Mouse (Mus musculus): ENCODE results near the gene Farp1. TPM values are rescaled to one million over a fixed set of nuclear protein-coding genes. Genes with fewer than 3 reads are reported as not detected.

Farp1 gene
- polyA plus RNA-seq, 1 experiment from 2014 or later: 36.8 TPM

GRCm38 (mm10) chr14:121149984-121150383 lies 115.0 kb downstream of the Farp1 start:
- Histone ChIP-seq H3K4me3 (ENCODE audit: low read depth, low read length) (no peak overlapping the region), H3K4me2 (no peak overlapping the region), H3K4me1 (ENCODE audit: insufficient read depth) (peaks cover 23% of the 10 kb centered on the region), H3K9me3 (ENCODE audit: low read depth, low read length) (no peaks in the 10 kb centered on the region), H3K27me3 (ENCODE audit: insufficient read depth, low read length) (no peaks in the 10 kb centered on the region), H3K36me3 (ENCODE audit: insufficient read depth) (no peaks in the 10 kb centered on the region), H3K9ac (no peak overlapping the region), H3K27ac (ENCODE audit: low read depth) (no peak overlapping the region)
- DNase-seq (no peak), ATAC-seq (ENCODE audit: insufficient read depth) (no peak)
- WGBS: 71% methylated on average over 5 of the region's 5 CpGs
- no peak for TF ChIP-seq CTCF (IDR thresholded peaks at IDR 0.05; ENCODE audit: low read depth)

- H3K27me3 ChIP-seq (ENCODE audit: insufficient read depth, low read length): no peaks in the 10 kb centered on the region
- no peaks in the 10 kb centered on the region for H3K9me3 ChIP-seq (ENCODE audit: low read depth, low read length)
- H3K4me1 ChIP-seq (ENCODE audit: insufficient read depth): peaks cover 12% of the 10 kb centered on the region
- H3K36me3 ChIP-seq (ENCODE audit: insufficient read depth): no peaks in the 10 kb centered on the region
- DNase-seq (no peak), ATAC-seq (ENCODE audit: insufficient read depth) (no peak)
- H3K4me2 ChIP-seq: no peak overlapping the region
- WGBS: 87% methylated on average over 10 of the region's 10 CpGs
- no peak overlapping the region for H3K27ac ChIP-seq (ENCODE audit: low read depth)
- H3K4me3 ChIP-seq (ENCODE audit: low read depth, low read length): no peak overlapping the region
- TF ChIP-seq CTCF (IDR thresholded peaks at IDR 0.05; ENCODE audit: low read depth): no peak
- no peak overlapping the region for H3K9ac ChIP-seq
Measured at GRCm38 (mm10) chr14:121151837-121152236, 116.8 kb downstream of the Farp1 start.

GRCm38 (mm10) chr14:121152771-121153170 lies 117.8 kb downstream of the Farp1 start:
- H3K4me1 ChIP-seq (ENCODE audit: insufficient read depth): peaks cover 6% of the 10 kb centered on the region
- H3K9me3 ChIP-seq (ENCODE audit: low read depth, low read length): no peaks in the 10 kb centered on the region
- H3K36me3 ChIP-seq (ENCODE audit: insufficient read depth): no peaks in the 10 kb centered on the region
- ATAC-seq (ENCODE audit: insufficient read depth) (no peak), DNase-seq (no peak)
- no peak overlapping the region for H3K4me3 ChIP-seq (ENCODE audit: low read depth, low read length)
- no peaks in the 10 kb centered on the region for H3K27me3 ChIP-seq (ENCODE audit: insufficient read depth, low read length)
- H3K27ac ChIP-seq (ENCODE audit: low read depth): no peak overlapping the region
- 70% methylated on average over 6 of the region's 6 CpGs for WGBS
- no peak overlapping the region for H3K4me2 ChIP-seq
- H3K9ac ChIP-seq: no peak overlapping the region
- no peak for TF ChIP-seq CTCF (IDR thresholded peaks at IDR 0.05; ENCODE audit: low read depth)

- no peak overlapping the region for H3K9ac ChIP-seq
- no peak for TF ChIP-seq CTCF (IDR thresholded peaks at IDR 0.05; ENCODE audit: low read depth)
- 71% methylated on average over 7 of the region's 7 CpGs for WGBS
- ATAC-seq (ENCODE audit: insufficient read depth) (no peak), DNase-seq (no peak)
- H3K27ac ChIP-seq (ENCODE audit: low read depth): no peak overlapping the region
- H3K9me3 ChIP-seq (ENCODE audit: low read depth, low read length): no peaks in the 10 kb centered on the region
- peaks cover 3% of the 10 kb centered on the region for H3K4me1 ChIP-seq (ENCODE audit: insufficient read depth)
- no peaks in the 10 kb centered on the region for H3K27me3 ChIP-seq (ENCODE audit: insufficient read depth, low read length)
- no peak overlapping the region for H3K4me3 ChIP-seq (ENCODE audit: low read depth, low read length)
- H3K4me2 ChIP-seq: no peak overlapping the region
- no peaks in the 10 kb centered on the region for H3K36me3 ChIP-seq (ENCODE audit: insufficient read depth)
Measured at GRCm38 (mm10) chr14:121153260-121153659, 118.3 kb downstream of the Farp1 start.

- Histone ChIP-seq H3K4me3 (ENCODE audit: low read depth, low read length) (no peak overlapping the region), H3K36me3 (ENCODE audit: insufficient read depth) (no peaks in the 10 kb centered on the region), H3K4me2 (no peak overlapping the region), H3K9ac (no peak overlapping the region), H3K27me3 (ENCODE audit: insufficient read depth, low read length) (no peaks in the 10 kb centered on the region), H3K9me3 (ENCODE audit: low read depth, low read length) (no peaks in the 10 kb centered on the region), H3K27ac (ENCODE audit: low read depth) (no peak overlapping the region), H3K4me1 (ENCODE audit: insufficient read depth) (no peaks in the 10 kb centered on the region)
- ATAC-seq (ENCODE audit: insufficient read depth) (no peak), DNase-seq (no peak)
- WGBS: 79% methylated on average over 4 of the region's 4 CpGs
- no peak for TF ChIP-seq CTCF (IDR thresholded peaks at IDR 0.05; ENCODE audit: low read depth)
Measured at GRCm38 (mm10) chr14:121155173-121155572, 120.2 kb downstream of the Farp1 start.

GRCm38 (mm10) chr14:121158616-121159015 lies 123.6 kb downstream of the Farp1 start:
- H3K9me3 ChIP-seq (ENCODE audit: low read depth, low read length): no peaks in the 10 kb centered on the region
- H3K4me3 ChIP-seq (ENCODE audit: low read depth, low read length): no peak overlapping the region
- DNase-seq (no peak), ATAC-seq (ENCODE audit: insufficient read depth) (no peak)
- WGBS: 55% methylated on average over 2 of the region's 2 CpGs
- no peaks in the 10 kb centered on the region for H3K36me3 ChIP-seq (ENCODE audit: insufficient read depth)
- no peak overlapping the region for H3K27ac ChIP-seq (ENCODE audit: low read depth)
- no peak overlapping the region for H3K4me2 ChIP-seq
- no peak for TF ChIP-seq CTCF (IDR thresholded peaks at IDR 0.05; ENCODE audit: low read depth)
- no peaks in the 10 kb centered on the region for H3K4me1 ChIP-seq (ENCODE audit: insufficient read depth)
- H3K27me3 ChIP-seq (ENCODE audit: insufficient read depth, low read length): no peaks in the 10 kb centered on the region
- no peak overlapping the region for H3K9ac ChIP-seq

GRCm38 (mm10) chr14:121162822-121163221 lies 127.8 kb downstream of the Farp1 start:
- DNase-seq (no peak), ATAC-seq (ENCODE audit: insufficient read depth) (no peak)
- Histone ChIP-seq H3K9ac (no peak overlapping the region), H3K4me1 (ENCODE audit: insufficient read depth) (no peaks in the 10 kb centered on the region), H3K4me3 (ENCODE audit: low read depth, low read length) (no peak overlapping the region), H3K27me3 (ENCODE audit: insufficient read depth, low read length) (no peaks in the 10 kb centered on the region), H3K36me3 (ENCODE audit: insufficient read depth) (no peaks in the 10 kb centered on the region), H3K9me3 (ENCODE audit: low read depth, low read length) (no peaks in the 10 kb centered on the region), H3K27ac (ENCODE audit: low read depth) (no peak overlapping the region), H3K4me2 (no peak overlapping the region)
- 87% methylated on average over 2 of the region's 2 CpGs for WGBS
- TF ChIP-seq CTCF (IDR thresholded peaks at IDR 0.05; ENCODE audit: low read depth): no peak

GRCm38 (mm10) chr14:121164866-121165265 lies 129.9 kb downstream of the Farp1 start:
- no peak for TF ChIP-seq CTCF (IDR thresholded peaks at IDR 0.05; ENCODE audit: low read depth)
- H3K9me3 ChIP-seq (ENCODE audit: low read depth, low read length): no peaks in the 10 kb centered on the region
- H3K4me2 ChIP-seq: no peak overlapping the region
- no peaks in the 10 kb centered on the region for H3K4me1 ChIP-seq (ENCODE audit: insufficient read depth)
- H3K27ac ChIP-seq (ENCODE audit: low read depth): peak overlapping the region; percentile 48
- H3K36me3 ChIP-seq (ENCODE audit: insufficient read depth): no peaks in the 10 kb centered on the region
- H3K27me3 ChIP-seq (ENCODE audit: insufficient read depth, low read length): no peaks in the 10 kb centered on the region
- no peak overlapping the region for H3K9ac ChIP-seq
- DNase-seq (peak; percentile 30), ATAC-seq (ENCODE audit: insufficient read depth) (no peak)
- 72% methylated on average over 1 of the region's 1 CpGs for WGBS
- no peak overlapping the region for H3K4me3 ChIP-seq (ENCODE audit: low read depth, low read length)

Measured in lung, embryonic 14.5 days (tissue).